ENCODE assay signal across 8 mouse cellular contexts in the genomic region with DNA sequence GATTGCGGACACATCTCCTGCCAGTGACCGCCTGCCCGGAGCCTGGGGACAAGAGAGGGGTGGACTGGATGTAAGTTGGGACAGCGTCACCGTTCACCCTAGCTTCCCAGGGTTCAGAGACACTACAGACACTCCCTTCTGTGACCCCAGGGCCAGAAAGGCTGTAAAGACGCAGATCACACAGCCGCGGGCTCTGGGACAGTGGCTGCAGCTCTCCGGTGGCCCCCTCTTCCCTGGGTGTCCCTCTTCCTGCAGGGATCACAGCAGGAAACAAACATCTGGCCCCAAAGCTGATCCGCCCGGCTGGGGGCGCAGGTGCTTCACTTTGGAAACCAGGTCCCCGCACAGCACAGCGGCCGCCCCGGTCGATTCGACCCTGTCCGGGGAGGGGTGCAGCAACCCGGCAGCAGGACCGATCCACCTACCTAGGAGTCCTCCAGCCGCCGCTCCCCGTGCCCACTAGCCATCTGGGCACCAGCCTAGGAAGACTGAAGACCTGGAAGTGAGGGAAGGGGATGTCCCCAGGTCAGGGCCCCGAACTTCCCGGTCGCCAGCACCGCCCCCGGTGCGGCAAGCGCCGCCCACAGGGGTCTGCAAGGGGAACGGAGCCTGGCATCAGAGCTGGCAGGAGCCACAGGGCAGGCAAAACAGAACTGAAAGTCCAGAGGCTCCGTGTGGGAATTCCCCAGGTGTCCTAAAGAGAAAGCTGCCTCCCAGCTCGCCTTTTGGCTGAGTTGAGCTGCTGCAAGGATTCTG. TPM values are rescaled to one million over a fixed set of nuclear protein-coding genes. Genes with fewer than 3 reads are reported as not detected.
DNase-seq lines count a peak whose midpoint lies in the region; ATAC-seq and TF ChIP-seq lines count a peak whose summit lies in the region.

Gene Tlr2, minus strand, starts transcription at position 673 of the 756 bp plus-strand sequence.

- no peaks in the 10 kb centered on the region for H3K36me3 ChIP-seq in hindbrain, embryonic 15.5 days
- H3K36me3 ChIP-seq in limb, embryonic 13.5 days, result 0 out of 2 replicates have a peak, but pooled peaks cover 6% of the 10 kb centered on the region
- no peaks in the 10 kb centered on the region for H3K36me3 ChIP-seq in midbrain, embryonic 12.5 days

- ATAC-seq in hindbrain, embryonic 15.5 days (ENCODE audit: low FRiP score, low read depth), result peak; percentile 75; the same call in 1 of the 2 replicates
- peak; percentile 87 for ATAC-seq in limb, embryonic 13.5 days (ENCODE audit: low FRiP score, low read depth)
- peak; percentile 78 for ATAC-seq in midbrain, embryonic 12.5 days (ENCODE audit: low FRiP score, low read depth)

- no peaks in the 10 kb centered on the region for H3K9me3 ChIP-seq in hindbrain, embryonic 15.5 days
- no peaks in the 10 kb centered on the region for H3K9me3 ChIP-seq in limb, embryonic 13.5 days
- H3K9me3 ChIP-seq in midbrain, embryonic 12.5 days, result no peaks in the 10 kb centered on the region

- H3K27me3 ChIP-seq in hindbrain, embryonic 15.5 days, result peaks cover 17% of the 10 kb centered on the region; the same call in 1 of the 2 replicates
- H3K27me3 ChIP-seq in limb, embryonic 13.5 days, result peaks cover 19% of the 10 kb centered on the region
- H3K27me3 ChIP-seq in midbrain, embryonic 12.5 days, result peaks cover 22% of the 10 kb centered on the region

- TF ChIP-seq CTCF in brain, embryonic 14.5 days (IDR thresholded peaks at IDR 0.05; ENCODE audit: borderline replicate concordance, extremely low read depth, insufficient read depth, insufficient read length), result peak; percentile 4; the same call in 1 of the 2 replicates

- peak within 1 kb of the TSS; percentile 94 for H3K4me2 ChIP-seq in hindbrain, embryonic 15.5 days
- peak within 1 kb of the TSS; percentile 76 for H3K4me2 ChIP-seq in limb, embryonic 13.5 days (replicated peaks)
- peak within 1 kb of the TSS; percentile 90 for H3K4me2 ChIP-seq in midbrain, embryonic 12.5 days (replicated peaks)

- TF ChIP-seq POLR2A in brain, embryonic 14.5 days (IDR thresholded peaks at IDR 0.05; ENCODE audit: borderline replicate concordance, extremely low read depth, insufficient read depth, insufficient read length, poor library complexity, severe bottlenecking), result no peak

- peak within 1 kb of the TSS; percentile 49 for H3K9ac ChIP-seq in hindbrain, embryonic 15.5 days
- peak within 1 kb of the TSS; percentile 77 for H3K9ac ChIP-seq in limb, embryonic 13.5 days
- peak within 1 kb of the TSS; percentile 54 for H3K9ac ChIP-seq in midbrain, embryonic 12.5 days (replicated peaks)

- H3K27ac ChIP-seq in hindbrain, embryonic 15.5 days (replicated peaks), result no peak within 1 kb of the TSS
- H3K27ac ChIP-seq in limb, embryonic 13.5 days, result no peak within 1 kb of the TSS
- H3K27ac ChIP-seq in midbrain, embryonic 12.5 days (replicated peaks), result no peak within 1 kb of the TSS

- peak; percentile 42 for DNase-seq in MN1 (ENCODE audit: low spot score)
- peak; percentile 52 for DNase-seq in brain, embryonic 14.5 days (ENCODE audit: low read depth)
- DNase-seq in gastrocnemius, adult 8-10 months (ENCODE audit: low spot score in 2 of 2), result peak; percentile 71 to 72
- DNase-seq in right cerebral cortex, postnatal 4 days, result peak; percentile 30
- peak; percentile 81 to 83 for DNase-seq in urinary bladder, postnatal 36 days (ENCODE audit: low spot score in 2 of 2)

- WGBS in hindbrain, embryonic 15.5 days, result 1% methylated on average over 33 of the region's 35 CpGs
- WGBS in limb, embryonic 13.5 days, result under 1% methylated on average over 35 of the region's 35 CpGs
- WGBS in midbrain, embryonic 12.5 days, result under 1% methylated on average over 35 of the region's 35 CpGs

- peaks cover 11% of the 10 kb centered on the region for H3K4me1 ChIP-seq in hindbrain, embryonic 15.5 days (replicated peaks)
- H3K4me1 ChIP-seq in limb, embryonic 13.5 days, result 0 out of 2 replicates have a peak, but pooled peaks cover 3% of the 10 kb centered on the region
- H3K4me1 ChIP-seq in midbrain, embryonic 12.5 days, result peaks cover 9% of the 10 kb centered on the region

- H3K4me3 ChIP-seq in hindbrain, embryonic 15.5 days, result peak within 1 kb of the TSS; percentile 53
- H3K4me3 ChIP-seq in limb, embryonic 13.5 days, result peak within 1 kb of the TSS; percentile 71
- peak within 1 kb of the TSS; percentile 62 for H3K4me3 ChIP-seq in midbrain, embryonic 12.5 days

RNA-seq across cellular contexts. Expression of gene Tlr2, which starts in this region (rescaled TPM):
- 0.44 and 0.67 TPM in 2 replicates for polyA plus RNA-seq in brain, embryonic 14.5 days (2012; rRNA removed)
- total RNA-seq in gastrocnemius, adult 8-10 months (2022), result under 1 TPM; 0.12 to 0.70 (median 0.37) TPM
- 1.2 TPM in 2 replicates for polyA plus RNA-seq in hindbrain, embryonic 15.5 days (2015; fragmentation: Nextera tagmentation; extraction: Ambion mirVana)
- 7.4 and 8.2 TPM in 2 replicates for polyA plus RNA-seq in limb, embryonic 13.5 days (2015; fragmentation: Nextera tagmentation; extraction: Ambion mirVana)
- 0.84 and 1.1 TPM in 2 replicates for polyA plus RNA-seq in midbrain, embryonic 12.5 days (2016; fragmentation: Nextera tagmentation; extraction: Ambion mirVana)

Comparison
In these comparisons a context has a peak if more than half of its experiments do, and no peak if none do; other contexts are left out.
1. Peak in DNase-seq in brain, embryonic 14.5 days; RNA of the gene not detected or under 1 TPM.
2. Peak in DNase-seq in gastrocnemius, adult 8-10 months; RNA of the gene not detected or under 1 TPM.
3. DNase-seq: peak in every context shown above with its lines; median percentile 82 in urinary bladder, postnatal 36 days; 72 in gastrocnemius, adult 8-10 months; 52 in brain, embryonic 14.5 days; 42 in MN1; 30 in right cerebral cortex, postnatal 4 days.